Mouse (Mus musculus) cerebellum, adult 2 months (tissue): ENCODE measurements around the gene Btg1. TPM values are rescaled to one million over a fixed set of nuclear protein-coding genes. Genes with fewer than 3 reads are reported as not detected.

Experiments used
- DNase-seq, 2 experiments: peaks; one replicate each; pipeline ENCODE4 v3.0.0; 2021
- H3K27ac ChIP-seq: fragments of 200-500 bp; 2 replicates; pipeline ENCODE4 v1.5.1; 2012; ENCODE audit warnings: low read length, control low read depth, inconsistent platforms; ENCODE audit not compliant: insufficient read depth
- H3K27me3 ChIP-seq: fragments of 200-500 bp; 2 replicates; pipeline ENCODE4 v1.6.1; 2012; ENCODE audit warnings: inconsistent platforms, mild to moderate bottlenecking, low read length, moderate library complexity; ENCODE audit not compliant: control insufficient read depth, insufficient read depth
- H3K4me1 ChIP-seq: fragments of 200-500 bp; 2 replicates; pipeline ENCODE4 v1.6.1; 2011; ENCODE audit warnings: low read length; ENCODE audit not compliant: control insufficient read depth, insufficient read depth
- H3K4me3 ChIP-seq: fragments of 200-500 bp; replicated peaks from 2 replicates; pipeline ENCODE3; 2011; ENCODE audit warnings: mild to moderate bottlenecking, low read depth, low read length, control low read depth; ENCODE audit not compliant: insufficient read depth
- CTCF ChIP-seq: fragments of 200-500 bp; IDR thresholded peaks from 2 replicates; pipeline ENCODE4 v1.5.1; 2011; ENCODE audit warnings: low read depth, mild to moderate bottlenecking, control low read depth, low read length, moderate library complexity, borderline replicate concordance; ENCODE audit not compliant: insufficient read depth
- POLR2A ChIP-seq: fragments of 200-500 bp; IDR thresholded peaks from 2 replicates; pipeline ENCODE4 v1.6.1; 2011; ENCODE audit warnings: low read length, control low read depth, borderline replicate concordance; ENCODE audit not compliant: insufficient read depth
- WGBS: fragments of 180-500 bp; shearing (Covaris S2); methylation state at CpG from one replicate; pipeline ENCODE4 v1.1.7; 2018; 5-methylcytosine and 5-hydroxymethylcytosine counted together
- polyA plus RNA-seq: library from polyadenylated mRNA; depleted of rRNA; stranded (reverse); fragments of >200 nt; gene quantifications from 2 replicates; pipeline ENCODE4 v1.2.3, GENCODE M21; 2012

Gene Btg1
- polyA plus RNA-seq, 1 experiment: 87.6 TPM

DNA sequence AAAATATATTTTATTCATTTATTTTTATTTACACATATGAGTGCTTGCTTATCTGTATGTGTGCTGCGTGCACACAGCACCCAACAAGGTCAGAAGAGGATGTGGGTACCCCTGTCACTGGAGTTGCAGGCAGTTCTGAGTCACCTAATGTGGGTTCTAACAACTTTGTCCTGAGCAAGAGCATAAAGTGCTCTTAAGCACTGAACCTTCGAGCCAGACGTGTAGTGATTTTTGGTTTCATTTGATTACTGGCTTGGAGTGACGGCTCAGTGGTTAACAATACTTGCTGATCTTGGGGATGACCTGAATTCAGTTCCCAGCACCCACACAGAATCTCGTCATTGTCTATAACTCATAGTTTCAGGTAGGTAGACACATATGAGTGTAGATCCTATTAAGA lies 17.2 kb upstream of the Btg1 start:
- Histone ChIP-seq H3K4me1 (no peaks in the 10 kb centered on the region), H3K27ac (no peak overlapping the region), H3K4me3 (no peak overlapping the region), H3K27me3 (no peaks in the 10 kb centered on the region)
- TF ChIP-seq CTCF (no peak), POLR2A (no peak)
- DNase-seq: no peak
- WGBS: 97% methylated on average over 5 of the region's 5 CpGs

DNA sequence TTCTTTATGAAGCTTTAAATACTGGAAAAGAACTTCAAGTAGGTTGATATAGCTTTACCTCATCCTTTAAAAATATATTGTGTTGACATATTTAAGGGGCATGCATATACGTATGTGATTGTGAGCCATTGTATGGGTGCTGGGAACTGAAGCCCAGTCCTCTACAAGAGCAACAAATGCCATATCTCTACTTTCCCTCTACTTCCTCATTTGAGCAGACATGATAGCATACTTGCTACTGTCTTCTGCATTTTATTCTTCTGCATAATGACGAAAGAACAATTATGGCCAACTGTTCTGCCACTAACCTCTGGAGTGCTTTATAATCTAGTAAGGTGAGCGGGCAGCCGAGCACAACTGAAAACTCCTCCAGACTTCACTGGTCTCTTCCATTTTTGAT lies 15.1 kb upstream of the Btg1 start:
- WGBS: 97% methylated on average over 4 of the region's 4 CpGs
- no peak for DNase-seq
- Histone ChIP-seq H3K4me1 (no peaks in the 10 kb centered on the region), H3K27me3 (no peaks in the 10 kb centered on the region), H3K4me3 (no peak overlapping the region), H3K27ac (no peak overlapping the region)
- no peak for TF ChIP-seq CTCF
- TF ChIP-seq POLR2A: no peak

DNA sequence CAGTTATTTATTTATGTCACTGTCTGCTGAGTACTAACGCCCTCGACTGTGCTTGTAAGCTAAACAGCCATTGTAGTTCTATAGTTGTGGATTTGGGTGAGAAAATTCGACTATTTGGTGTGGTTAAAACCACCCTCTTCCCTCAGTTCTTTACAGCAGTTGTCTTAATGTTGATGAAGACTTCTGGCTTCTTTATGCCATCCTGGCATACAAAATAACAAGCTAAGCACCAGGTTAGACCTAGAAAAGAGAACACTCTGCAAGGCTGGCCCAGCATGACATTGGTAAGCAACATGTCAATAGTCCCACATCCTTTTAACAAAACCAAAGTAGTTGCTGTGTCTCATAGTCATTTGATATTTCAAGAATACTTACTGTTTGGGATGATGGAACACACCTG lies 14.5 kb upstream of the Btg1 start:
- 74% methylated on average over 3 of the region's 3 CpGs for WGBS
- DNase-seq: no peak
- H3K27ac ChIP-seq: no peak overlapping the region
- H3K27me3 ChIP-seq: no peaks in the 10 kb centered on the region
- H3K4me3 ChIP-seq: no peak overlapping the region
- TF ChIP-seq CTCF (no peak), POLR2A (no peak)
- H3K4me1 ChIP-seq: no peaks in the 10 kb centered on the region

DNA sequence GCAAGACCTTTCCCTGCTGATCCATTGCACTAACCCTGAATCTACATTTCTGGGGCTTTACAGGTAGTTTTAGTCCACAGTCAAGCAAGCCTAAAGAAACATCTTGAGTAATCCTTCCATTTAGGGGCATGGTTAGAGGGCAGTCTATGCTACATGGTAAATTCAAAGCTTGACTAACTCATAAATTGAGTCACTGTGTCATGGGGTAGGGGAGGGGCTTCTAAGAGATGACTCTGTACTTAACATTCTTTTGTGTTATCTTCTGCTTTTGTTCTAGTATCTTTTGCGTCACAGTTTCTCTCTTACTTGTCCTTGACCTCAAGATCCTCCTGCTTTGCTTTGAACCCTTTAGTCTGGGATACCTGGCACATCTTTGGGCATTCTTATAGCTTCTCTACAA lies 11.6 kb upstream of the Btg1 start:
- Histone ChIP-seq H3K27ac (no peak overlapping the region), H3K4me1 (no peaks in the 10 kb centered on the region), H3K27me3 (no peaks in the 10 kb centered on the region), H3K4me3 (no peak overlapping the region)
- TF ChIP-seq POLR2A: no peak
- TF ChIP-seq CTCF: no peak
- WGBS: 100% methylated on average over 1 of the region's 1 CpGs
- no peak for DNase-seq

DNA sequence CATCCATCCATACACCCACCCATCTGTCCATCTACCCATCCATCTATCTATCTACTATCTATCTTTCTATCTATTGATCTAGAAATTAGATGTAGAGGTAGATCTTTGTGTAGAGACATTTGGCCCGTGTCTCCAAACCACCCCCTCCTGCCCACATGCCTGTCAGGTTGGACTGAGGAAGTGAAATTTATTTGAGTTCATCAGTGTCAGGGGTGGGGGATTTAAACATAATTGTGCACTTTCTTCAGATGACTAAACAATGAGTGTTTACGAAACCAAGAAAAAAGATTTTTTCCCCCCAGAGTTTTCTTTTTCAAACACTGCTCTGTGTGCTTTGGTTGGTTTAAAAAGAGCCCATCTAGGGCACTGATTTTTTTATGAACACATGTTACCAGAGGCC lies 10.9 kb upstream of the Btg1 start:
- WGBS: 75% methylated on average over 2 of the region's 2 CpGs
- no peak for TF ChIP-seq POLR2A
- TF ChIP-seq CTCF: no peak
- DNase-seq: no peak

DNA sequence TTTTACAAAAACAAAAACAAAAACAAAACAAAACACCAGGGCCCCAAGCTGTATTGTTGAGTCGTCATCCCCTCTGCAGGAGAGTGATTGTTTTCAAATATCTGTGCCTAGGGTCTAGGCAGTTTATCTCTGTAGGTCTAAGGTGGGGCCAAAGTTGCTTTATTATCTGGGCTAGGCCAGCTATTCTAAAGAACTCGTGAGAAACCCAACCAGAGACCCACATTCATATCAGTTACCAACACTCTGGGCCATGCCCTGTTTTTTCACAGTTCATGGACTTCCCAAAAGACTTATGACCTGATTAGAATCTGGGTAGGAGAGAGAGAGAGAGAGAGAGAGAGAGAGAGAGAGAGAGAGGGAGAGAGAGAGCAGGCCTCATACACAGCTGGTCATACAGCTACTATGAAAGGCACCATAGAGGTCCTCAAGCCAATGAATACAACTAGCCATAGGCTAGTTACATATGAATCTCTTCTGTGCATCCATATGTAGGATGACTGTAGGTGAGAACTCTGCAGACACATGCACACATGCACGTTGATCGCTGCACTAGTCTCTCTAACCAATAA lies 9.1 kb upstream of the Btg1 start:
- Histone ChIP-seq H3K4me1 (no peaks in the 10 kb centered on the region), H3K27me3 (no peaks in the 10 kb centered on the region), H3K27ac (no peak overlapping the region), H3K4me3 (no peak overlapping the region)
- whole genome bisulfite sequencing: 92% methylated on average over 4 of the region's 4 CpGs
- DNase-seq: no peak
- TF ChIP-seq POLR2A (no peak), CTCF (no peak)

More for the DNA sequence above, 10.9 kb upstream of the Btg1 start:
- H3K27me3 ChIP-seq: no peaks in the 10 kb centered on the region
- H3K27ac ChIP-seq: no peak overlapping the region
- no peaks in the 10 kb centered on the region for H3K4me1 ChIP-seq
- H3K4me3 ChIP-seq: no peak overlapping the region

DNA sequence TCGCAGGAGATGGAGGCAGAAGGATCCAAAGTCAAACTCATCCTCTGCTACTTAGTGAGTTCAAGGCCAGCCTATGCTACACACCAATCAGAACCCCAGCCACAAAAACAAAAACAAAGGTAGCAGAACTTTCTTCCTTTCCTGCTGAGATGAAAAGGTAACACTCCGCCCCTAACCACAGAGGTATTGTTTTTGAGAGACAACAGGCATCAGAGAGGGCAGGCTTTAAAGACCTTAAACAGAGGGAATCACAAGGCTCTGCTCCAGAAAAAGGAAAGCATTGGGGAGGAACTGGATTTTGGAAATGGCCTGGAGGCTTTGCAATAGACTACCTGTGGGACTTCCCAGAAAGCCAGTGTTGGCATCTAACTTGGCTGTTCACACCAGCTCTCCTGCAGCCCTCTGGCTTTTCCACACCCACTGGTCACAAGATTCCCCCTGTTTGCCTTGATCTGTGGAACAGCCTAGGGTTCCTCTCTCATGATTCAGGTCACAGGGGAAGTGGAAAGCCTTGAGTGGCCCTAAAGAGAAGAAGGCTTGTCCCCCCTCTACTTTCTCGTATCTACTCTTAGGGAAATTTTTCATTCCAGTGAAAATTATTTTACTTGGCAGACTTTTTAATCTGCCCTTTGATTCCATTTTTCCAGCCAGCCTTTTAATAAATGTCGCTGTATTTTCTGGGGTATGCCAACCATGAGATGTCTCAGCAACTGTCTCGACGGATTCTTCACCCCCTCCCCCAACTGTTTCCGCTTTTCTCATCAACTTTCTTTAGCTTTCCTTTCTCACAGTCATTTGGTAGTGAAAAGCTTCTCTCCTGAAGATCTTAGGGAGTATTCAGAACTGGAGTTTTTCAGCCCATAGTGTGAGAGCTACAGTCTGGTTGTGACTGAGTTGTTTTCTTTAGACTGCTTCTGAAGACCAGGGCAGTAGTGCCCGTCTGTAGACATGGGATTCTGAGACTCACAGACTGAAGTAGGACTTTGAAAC lies 7.2 kb upstream of the Btg1 start:
- WGBS: 85% methylated on average over 8 of the region's 8 CpGs

DNA sequence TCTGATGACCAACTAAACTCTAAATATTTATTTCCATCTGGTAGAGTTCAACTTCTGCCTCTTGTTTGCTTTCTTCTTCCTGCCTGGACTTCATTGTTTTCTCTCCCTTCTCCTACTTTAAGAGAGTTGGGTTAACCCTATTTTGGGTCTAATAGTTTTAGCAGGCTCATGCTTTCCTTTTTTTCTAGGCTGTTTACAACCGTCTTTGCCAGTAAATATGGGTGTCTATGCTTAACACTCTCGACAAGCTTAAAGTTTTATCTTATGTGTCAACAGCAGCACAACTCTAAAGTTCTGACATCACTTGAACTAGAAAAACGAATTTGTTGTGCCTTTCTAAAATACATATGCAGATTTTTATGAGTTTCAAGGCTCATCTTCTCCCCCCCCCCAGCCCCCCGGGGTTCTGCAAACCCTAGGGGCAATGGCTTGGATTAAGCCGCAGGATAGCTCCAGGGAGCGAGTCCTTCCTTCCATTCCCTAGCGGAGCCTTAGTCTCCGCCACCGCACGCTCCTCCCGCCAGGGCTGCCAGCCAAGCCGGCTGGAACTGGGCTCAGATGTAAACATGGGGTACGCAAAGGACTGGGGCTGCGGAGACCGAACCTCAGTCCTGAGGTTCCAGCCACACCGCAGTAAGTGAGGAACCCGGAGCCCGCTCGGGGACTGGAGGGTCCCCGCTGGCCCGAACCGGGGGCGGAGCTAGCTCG lies 651 bp upstream of the Btg1 start:
- under 1% methylated on average over 24 of the region's 24 CpGs for WGBS
- peak overlapping the region; percentile 70 for H3K27ac ChIP-seq
- DNase-seq: peak in 1 of 2 experiments; percentile 5
- TF ChIP-seq POLR2A (no peak), CTCF (no peak)
- H3K4me3 ChIP-seq: peak overlapping the region; percentile 64
- H3K4me1 ChIP-seq: no peaks in the 10 kb centered on the region
- H3K27me3 ChIP-seq: no peaks in the 10 kb centered on the region

More for the DNA sequence above, 7.2 kb upstream of the Btg1 start:
- Histone ChIP-seq H3K4me1 (no peaks in the 10 kb centered on the region), H3K27me3 (no peaks in the 10 kb centered on the region), H3K27ac (no peak overlapping the region), H3K4me3 (no peak overlapping the region)
- DNase-seq: no peak
- no peak for TF ChIP-seq POLR2A
- TF ChIP-seq CTCF: no peak
